Mouse (Mus musculus) midbrain, embryonic 11.5 days (tissue): ENCODE data around the gene Aurkb. TPM values are rescaled to one million over a fixed set of nuclear protein-coding genes. Genes with fewer than 3 reads are reported as not detected.
"Not testable (repeated sequence)": the region's sequence is repeated elsewhere in the genome, so short reads cannot be mapped to it uniquely, and the experiment has no call there.

Source experiments
- ATAC-seq: fragments of 200-750 bp; cut with Nextera tagmentation; 2 replicates; pipeline ENCODE4 v1.8.0; 2017; ENCODE audit warnings: moderate TSS enrichment, moderate library complexity; ENCODE audit not compliant: low FRiP score
- DNase-seq: peaks from one replicate; pipeline ENCODE4 v3.0.0; 2015; ENCODE audit warnings: low spot score; ENCODE audit errors: missing footprints
- H3K27ac ChIP-seq: fragments of 300-500 bp; sonication (generic); 2 replicates; pipeline ENCODE4 v1.5.1; 2014; ENCODE audit warnings: low read depth, low read length
- H3K27me3 ChIP-seq: fragments of 300-500 bp; sonication (generic); 2 replicates; pipeline ENCODE4 v1.6.1; 2014; ENCODE audit warnings: mild to moderate bottlenecking, low read length, moderate library complexity, mixed read lengths; ENCODE audit not compliant: control insufficient read depth, insufficient read depth
- H3K36me3 ChIP-seq: fragments of 300-500 bp; sonication (generic); 2 replicates; pipeline ENCODE4 v1.6.1; 2014; ENCODE audit warnings: mild to moderate bottlenecking, low read length, moderate library complexity, mixed read lengths; ENCODE audit not compliant: control insufficient read depth, insufficient read depth
- H3K4me1 ChIP-seq: fragments of 300-500 bp; sonication (generic); 2 replicates; pipeline ENCODE4 v1.6.1; 2014; ENCODE audit warnings: low read length; ENCODE audit not compliant: control insufficient read depth, insufficient read depth
- H3K4me2 ChIP-seq: fragments of 300-500 bp; sonication (generic); 2 replicates; pipeline ENCODE4 v1.6.1; 2014; ENCODE audit warnings: mild to moderate bottlenecking, moderate library complexity
- H3K4me3 ChIP-seq: fragments of 300-500 bp; sonication (generic); 2 replicates; pipeline ENCODE4 v1.5.1; 2014; ENCODE audit warnings: low read depth, low read length
- H3K9ac ChIP-seq: fragments of 300-500 bp; sonication (generic); 2 replicates; pipeline ENCODE4 v1.6.1; 2014; ENCODE audit warnings: low read length
- H3K9me3 ChIP-seq: fragments of 300-500 bp; sonication (generic); 2 replicates; pipeline ENCODE4 v1.6.1; 2016; ENCODE audit warnings: low read length; ENCODE audit not compliant: control insufficient read depth
- WGBS: fragments of 180-500 bp; shearing (Covaris S2); extraction: QIAGEN DNeasy Blood & Tissue Kit; methylation state at CpG from one replicate; pipeline ENCODE4 v1.1.7; 2014; 5-methylcytosine and 5-hydroxymethylcytosine counted together
- polyA plus RNA-seq: library from polyadenylated mRNA; unstranded; fragments of >200 nt; fragmentation: Nextera tagmentation; extraction: Ambion mirVana; gene quantifications from 2 replicates; pipeline ENCODE4 v1.2.1, GENCODE M21; 2014

Aurkb gene
- 169 and 171 TPM in 2 replicates for polyA plus RNA-seq

- Histone ChIP-seq H3K27ac (peak within 1 kb of the TSS; percentile 88), H3K9ac (peak within 1 kb of the TSS; percentile 92), H3K4me2 (peak within 1 kb of the TSS; percentile 82), H3K4me3 (peak within 1 kb of the TSS; percentile 81), H3K9me3 (no peaks in the 10 kb centered on the region), H3K4me1 (peaks cover 15% of the 10 kb centered on the region), H3K27me3 (no peaks in the 10 kb centered on the region), H3K36me3 (peaks cover 8% of the 10 kb centered on the region)
- ATAC-seq (peak; percentile 79), DNase-seq (peak; percentile 98)
- WGBS, result 1% methylated on average over 51 of the region's 54 CpGs
Measured at GRCm38 (mm10) chr11:69045531-69046394, at the start of gene Aurkb. Gene Aurkb (plus strand): TSS chr11:69045647.

GRCm38 (mm10) chr11:68997080-68997479, 48.4 kb upstream of the Aurkb start:
- H3K9ac ChIP-seq, result no peak overlapping the region
- H3K4me3 ChIP-seq, result no peak overlapping the region
- ATAC-seq, result no peak
- DNase-seq, result no peak
- H3K27me3 ChIP-seq, result no peaks in the 10 kb centered on the region
- no peaks in the 10 kb centered on the region for H3K9me3 ChIP-seq
- no peak overlapping the region for H3K4me2 ChIP-seq
- H3K27ac ChIP-seq, result no peak overlapping the region
- H3K4me1 ChIP-seq, result no peaks in the 10 kb centered on the region
- 92% methylated on average over 4 of the region's 4 CpGs for WGBS
- peaks cover 52% of the 10 kb centered on the region for H3K36me3 ChIP-seq

- DNase-seq, H3K27me3 ChIP-seq, ATAC-seq, H3K9ac ChIP-seq, H3K9me3 ChIP-seq, H3K4me2 ChIP-seq, H3K4me1 ChIP-seq, H3K4me3 ChIP-seq, H3K27ac ChIP-seq: not testable (repeated sequence)
- 90% methylated on average over 4 of the region's 4 CpGs for WGBS
- peaks cover 23% of the 10 kb centered on the region for H3K36me3 ChIP-seq
Measured at GRCm38 (mm10) chr11:69002782-69003181, 42.7 kb upstream of the Aurkb start.

GRCm38 (mm10) chr11:69003592-69003991, 41.9 kb upstream of the Aurkb start:
- Histone ChIP-seq H3K4me3 (no peak overlapping the region), H3K9me3 (no peaks in the 10 kb centered on the region), H3K4me1 (no peaks in the 10 kb centered on the region; the same call in 1 of the 2 replicates), H3K4me2 (no peak overlapping the region), H3K9ac (no peak overlapping the region), H3K27me3 (no peaks in the 10 kb centered on the region), H3K36me3 (peaks cover 18% of the 10 kb centered on the region), H3K27ac (no peak overlapping the region)
- WGBS, result 70% methylated on average over 4 of the region's 4 CpGs
- DNase-seq, result no peak
- ATAC-seq, result no peak

GRCm38 (mm10) chr11:69005193-69005592, 40.3 kb upstream of the Aurkb start:
- H3K4me2 ChIP-seq, result no peak overlapping the region
- WGBS, result 91% methylated on average over 7 of the region's 7 CpGs
- H3K9me3 ChIP-seq, result no peaks in the 10 kb centered on the region
- no peak for ATAC-seq
- no peak overlapping the region for H3K9ac ChIP-seq
- no peaks in the 10 kb centered on the region for H3K27me3 ChIP-seq
- peaks cover 13% of the 10 kb centered on the region for H3K36me3 ChIP-seq
- no peak for DNase-seq
- no peak overlapping the region for H3K27ac ChIP-seq
- no peak overlapping the region for H3K4me3 ChIP-seq
- no peaks in the 10 kb centered on the region; the same call in 1 of the 2 replicates for H3K4me1 ChIP-seq

GRCm38 (mm10) chr11:69006575-69006974, 38.9 kb upstream of the Aurkb start:
- DNase-seq, H3K27ac ChIP-seq, H3K36me3 ChIP-seq, ATAC-seq, H3K4me1 ChIP-seq, H3K4me2 ChIP-seq, H3K4me3 ChIP-seq, H3K9ac ChIP-seq, H3K27me3 ChIP-seq, H3K9me3 ChIP-seq: not testable (repeated sequence)

GRCm38 (mm10) chr11:69008182-69009121, 37.0 kb upstream of the Aurkb start, which contains the start of gene Pfas:
Gene Pfas (minus strand): TSS chr11:69008460.
- Histone ChIP-seq H3K27ac (no peak within 1 kb of the TSS), H3K4me2 (peak within 1 kb of the TSS; percentile 57), H3K9me3 (no peaks in the 10 kb centered on the region), H3K27me3 (no peaks in the 10 kb centered on the region), H3K4me3 (peak within 1 kb of the TSS; percentile 73), H3K36me3 (no peaks in the 10 kb centered on the region), H3K4me1 (peaks cover 2% of the 10 kb centered on the region; the same call in 1 of the 2 replicates), H3K9ac (peak within 1 kb of the TSS; percentile 68)
- 9% methylated on average over 38 of the region's 38 CpGs for WGBS
- DNase-seq, result peak; percentile 99
- ATAC-seq, result peak; percentile 89

GRCm38 (mm10) chr11:69009508-69009907, 35.9 kb upstream of the Aurkb start:
- H3K27ac ChIP-seq, result no peak overlapping the region
- no peaks in the 10 kb centered on the region for H3K9me3 ChIP-seq
- WGBS, result 94% methylated on average over 1 of the region's 1 CpGs
- no peak overlapping the region for H3K9ac ChIP-seq
- peaks cover 2% of the 10 kb centered on the region; the same call in 1 of the 2 replicates for H3K4me1 ChIP-seq
- H3K27me3 ChIP-seq, result no peaks in the 10 kb centered on the region
- H3K4me3 ChIP-seq, result no peak overlapping the region
- H3K36me3 ChIP-seq, result no peaks in the 10 kb centered on the region
- DNase-seq (no peak), ATAC-seq (no peak)
- no peak overlapping the region for H3K4me2 ChIP-seq
